Mouse (Mus musculus): ENCODE data around the gene Defb45.
A peak's percentile ranks its signal among the peaks of the same experiment; 100 is the strongest.

Gene Defb45

DNA sequence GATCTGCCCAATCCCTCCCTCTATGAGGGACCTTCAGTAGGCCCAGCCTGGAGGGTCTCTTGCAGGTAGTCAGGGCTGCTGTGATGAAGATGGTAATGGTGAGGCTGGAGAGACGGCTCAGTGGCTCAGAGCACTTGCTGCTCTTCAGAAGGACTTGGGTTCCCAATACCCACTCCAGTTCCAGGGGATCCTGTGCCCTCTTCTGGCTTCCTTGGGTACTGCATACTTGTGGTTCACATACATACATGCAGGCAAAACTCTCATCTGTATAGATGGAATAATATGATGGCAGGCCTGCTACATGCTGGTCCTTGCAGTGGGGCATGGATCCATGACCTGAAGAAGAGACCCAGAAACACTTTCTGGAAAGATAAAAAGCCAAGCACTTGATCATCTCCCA, 9.5 kb upstream of the Defb45 start:
- no peak for DNase-seq (ENCODE audit: low spot score in 2 of 2)

DNA sequence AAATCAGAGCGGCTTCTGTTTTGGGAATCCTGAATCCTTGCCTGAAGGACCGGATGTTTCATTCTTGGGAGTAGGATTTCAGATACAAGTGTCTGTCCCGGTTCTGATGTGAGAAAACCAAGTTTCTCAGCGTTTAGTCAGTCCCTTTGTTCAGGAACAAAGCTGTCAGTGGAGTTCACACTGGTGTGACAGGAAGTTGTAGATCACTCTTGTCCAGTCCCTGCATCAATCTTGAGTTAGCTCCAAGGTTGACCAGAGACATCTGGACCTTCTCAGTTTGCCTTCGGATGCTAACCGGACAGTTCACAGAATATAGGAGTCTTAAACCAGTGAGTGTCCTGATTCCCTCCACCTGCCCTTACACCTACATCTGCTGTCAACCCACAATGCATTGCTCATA, 8.5 kb upstream of the Defb45 start:
- no peak for DNase-seq (ENCODE audit: low spot score in 2 of 2)

DNA sequence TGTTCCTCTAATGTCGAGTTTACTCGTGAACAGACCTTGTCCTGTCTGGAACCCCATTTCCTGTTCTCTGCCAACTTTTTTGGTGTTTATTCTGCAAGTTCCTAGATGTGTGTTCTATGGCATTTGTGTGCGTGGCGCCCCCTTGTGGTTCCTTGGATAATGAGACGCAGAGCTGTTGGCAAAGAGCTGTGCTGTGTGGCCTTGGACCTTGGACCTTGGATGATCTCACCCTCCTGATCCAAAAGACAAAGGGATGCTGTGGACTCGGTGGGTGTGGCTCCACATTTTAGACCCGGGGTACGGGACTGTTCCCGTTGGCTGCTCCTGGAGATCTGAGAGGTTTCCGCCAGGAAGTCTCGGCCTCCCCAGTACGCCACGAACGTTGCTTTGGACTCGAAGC, 4.9 kb upstream of the Defb45 start, which contains the start of gene Defb36:
Gene Defb36, plus strand, starts transcription at position 271 of the 400 bp plus-strand sequence.
- peak; percentile 18 to 19 for DNase-seq (ENCODE audit: low spot score in 2 of 2)

- no peak for DNase-seq (ENCODE audit: low spot score in 2 of 2)
Observed at GRCm38 (mm10) chr2:152601275-152601960, 2.2 kb upstream of the Defb45 start.

- no peak for DNase-seq (ENCODE audit: low spot score in 2 of 2)
Observed at GRCm38 (mm10) chr2:152600076-152600475, 877 bp upstream of the Defb45 start.

- no peak for DNase-seq (ENCODE audit: low spot score in 2 of 2)
Observed at GRCm38 (mm10) chr2:152589021-152589420, 10.2 kb downstream of the Defb45 start.

- no peak for DNase-seq (ENCODE audit: low spot score in 2 of 2)
Observed at GRCm38 (mm10) chr2:152588450-152588849, 10.7 kb downstream of the Defb45 start.

- peak in 1 of 2 experiments; percentile 13 for DNase-seq (ENCODE audit: low spot score in 2 of 2)
Observed at GRCm38 (mm10) chr2:152586926-152587560, 12.2 kb downstream of the Defb45 start.

GRCm38 (mm10) chr2:152580612-152581011, 18.6 kb downstream of the Defb45 start:
- DNase-seq (ENCODE audit: low spot score in 2 of 2): no peak

DNA sequence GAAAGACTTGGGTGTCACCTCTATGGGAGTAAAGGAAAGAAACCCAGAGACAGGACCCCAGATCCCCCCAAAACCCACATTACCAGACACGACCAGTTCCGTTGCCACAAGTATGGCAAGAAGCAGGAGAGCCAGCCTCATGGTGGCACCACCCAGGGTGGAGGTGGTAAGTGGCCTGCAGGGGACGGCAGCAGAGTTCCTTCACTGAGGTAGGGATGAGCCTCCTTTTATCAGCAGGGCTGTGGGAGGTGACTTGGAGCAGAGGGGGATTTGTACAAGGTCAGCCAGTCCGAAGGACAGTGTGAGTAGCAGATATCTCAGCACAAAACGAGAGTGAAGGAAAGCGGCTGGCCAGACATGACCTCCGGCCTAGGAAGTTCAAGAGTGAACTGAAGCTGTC, 19.1 kb downstream of the Defb45 start, which contains the start of gene Defb19:
Gene Defb19, minus strand, starts transcription at position 206 of the 400 bp plus-strand sequence.
- no peak for DNase-seq (ENCODE audit: low spot score in 2 of 2)

DNA sequence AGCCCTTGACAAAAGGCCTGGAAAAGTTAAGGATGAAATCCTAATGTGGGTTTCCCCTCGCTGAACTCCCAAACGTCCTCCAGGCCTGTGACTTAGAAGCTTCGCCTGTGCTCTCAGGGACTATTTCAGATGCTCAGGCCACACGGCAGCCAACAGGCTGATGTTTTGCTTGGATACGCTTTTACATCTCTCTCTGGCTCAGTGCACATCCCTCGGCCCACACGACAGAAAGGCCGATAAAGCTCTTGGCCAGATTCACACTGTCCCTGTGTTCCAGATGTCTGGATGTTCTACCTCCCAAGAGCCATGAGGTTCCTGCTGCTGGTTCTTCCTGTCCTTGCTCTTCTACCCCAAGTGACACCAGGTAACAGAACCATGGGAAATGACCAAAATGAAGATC, 25.7 kb downstream of the Defb45 start:
- no peak for DNase-seq (ENCODE audit: low spot score in 2 of 2)

- DNase-seq (ENCODE audit: low spot score in 2 of 2): no peak
Observed at GRCm38 (mm10) chr2:152572114-152572794, 26.9 kb downstream of the Defb45 start, which contains the start of gene Defb21. Defb21 (plus strand) TSS chr2:152572744.

DNA sequence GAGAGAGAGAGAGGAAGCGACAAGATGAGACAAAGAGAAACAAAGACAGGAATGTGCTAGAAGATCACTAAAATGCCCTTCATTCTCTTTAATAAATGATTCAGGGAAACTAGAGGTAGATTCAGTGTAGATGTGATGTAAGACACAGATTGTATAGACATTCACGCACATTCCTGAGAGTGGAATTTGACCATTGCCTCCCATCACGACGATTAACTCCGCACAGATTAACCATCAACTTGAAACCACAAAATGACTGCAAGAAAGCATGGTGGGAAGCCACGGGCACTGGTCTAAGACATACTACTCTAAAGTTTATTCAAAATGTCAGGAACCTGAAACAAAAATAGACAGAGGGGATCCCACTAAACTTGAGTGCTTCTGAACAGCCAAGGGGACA, 28.9 kb downstream of the Defb45 start:
- no peak for DNase-seq (ENCODE audit: low spot score in 2 of 2)

DNA sequence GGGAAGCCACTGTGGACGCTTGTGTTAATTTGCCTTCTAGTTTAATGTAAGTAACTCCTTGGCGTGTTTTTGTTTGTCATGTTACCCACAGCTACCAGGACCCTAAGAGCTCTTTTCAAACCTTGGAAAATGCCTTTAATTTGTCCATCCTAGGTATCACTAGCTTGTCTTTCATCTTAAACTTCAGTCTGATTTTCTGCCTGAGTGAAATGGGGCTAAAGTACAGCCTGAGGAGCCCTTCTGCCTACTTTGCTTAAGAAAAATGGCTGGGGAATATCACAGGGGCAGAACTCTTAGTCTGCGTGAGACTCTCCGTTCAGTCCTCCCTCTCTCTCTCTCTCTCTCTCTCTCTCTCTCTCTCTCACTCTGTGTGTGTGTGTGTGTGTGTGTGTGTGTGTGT, 29.3 kb downstream of the Defb45 start:
- DNase-seq (ENCODE audit: low spot score in 2 of 2): no peak

DNA sequence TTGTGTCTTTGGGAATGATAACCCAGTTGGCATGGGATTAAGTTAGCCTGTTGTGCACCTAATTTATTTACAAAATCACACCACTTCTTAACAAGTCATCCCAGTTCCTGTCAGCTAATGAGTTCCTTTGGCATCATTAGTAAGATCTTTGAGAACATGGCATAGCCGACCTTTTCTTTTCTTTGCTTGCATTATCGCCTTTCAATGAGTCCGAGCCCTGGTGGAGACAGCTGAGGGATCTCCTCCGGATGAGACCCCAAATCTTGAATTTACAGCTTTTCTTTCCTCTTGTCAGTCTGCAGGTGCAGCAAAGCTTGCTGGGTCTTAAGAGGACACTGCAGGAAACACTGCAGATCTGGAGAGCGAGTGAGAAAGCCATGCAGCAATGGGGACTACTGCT, 30.2 kb downstream of the Defb45 start, which contains the start of gene Gm17416:
Gene Gm17416, plus strand, starts transcription at position 301 of the 400 bp plus-strand sequence.
- DNase-seq (ENCODE audit: low spot score in 2 of 2): no peak

GRCm38 (mm10) chr2:152556655-152557054, 42.5 kb downstream of the Defb45 start:
- no peak for DNase-seq (ENCODE audit: low spot score in 2 of 2)

- peak; percentile 64 to 74 for DNase-seq (ENCODE audit: low spot score in 2 of 2)
Observed at GRCm38 (mm10) chr2:152553774-152554423, 45.3 kb downstream of the Defb45 start.

DNA sequence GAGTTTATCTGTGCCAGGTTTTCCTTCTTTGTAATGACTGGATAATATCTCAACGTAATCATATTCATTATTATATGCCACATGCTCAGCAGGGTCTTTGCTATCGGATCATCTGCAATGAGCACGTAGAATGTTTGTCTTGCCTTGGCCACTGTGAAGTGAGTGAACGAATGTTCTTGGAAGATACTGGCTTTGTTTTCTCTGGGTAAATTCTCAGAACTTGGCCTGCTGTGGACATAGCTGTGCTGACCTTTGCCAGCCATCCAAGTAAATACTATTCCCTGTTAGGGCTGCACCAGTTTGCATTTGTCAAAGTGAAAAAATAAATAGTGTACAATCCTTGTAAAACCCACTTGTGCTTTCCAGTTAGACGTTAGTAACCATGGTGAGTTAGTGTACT, 51.1 kb downstream of the Defb45 start:
- DNase-seq (ENCODE audit: low spot score in 2 of 2): no peak

GRCm38 (mm10) chr2:152544691-152545090, 54.5 kb downstream of the Defb45 start:
- DNase-seq (ENCODE audit: low spot score in 2 of 2): peak; percentile 46 to 71

GRCm38 (mm10) chr2:152543478-152543877, 55.7 kb downstream of the Defb45 start:
- no peak for DNase-seq (ENCODE audit: low spot score in 2 of 2)
